Mouse (Mus musculus) ES-Bruce4 (cell line): ENCODE measurements around the gene Tmprss6.

ENCODE experiments used
- CTCF ChIP-seq: IDR thresholded peaks from one replicate; pipeline ENCODE4 v1.8.1; 2011; ENCODE audit warnings: low read depth, low read length
- POLR2A ChIP-seq: IDR thresholded peaks from one replicate; pipeline ENCODE4 v1.8.1; 2011; ENCODE audit warnings: low read length; ENCODE audit not compliant: insufficient read depth

GRCm38 (mm10) chr15:78468379-78468937 is at the start of gene Tmprss6:
- TF ChIP-seq CTCF (no peak), POLR2A (no peak)
